Mouse (Mus musculus): ENCODE results near the gene Defb48. TPM values are rescaled to one million over a fixed set of nuclear protein-coding genes. Genes with fewer than 3 reads are reported as not detected.

Defb48 gene
- total RNA-seq, 1 experiment = not detected

GRCm38 (mm10) chr14:62939435-62939834 is 44.9 kb downstream of the Defb48 start:
- H3K36me3 ChIP-seq (ENCODE audit: control insufficient read depth, insufficient read depth, low read length, poor library complexity, severe bottlenecking) = peaks cover 3% of the 10 kb centered on the region; the same call in 1 of the 2 replicates
- no peak overlapping the region for H3K9ac ChIP-seq (ENCODE audit: insufficient read depth, low read depth, low read length, poor library complexity, severe bottlenecking)
- no peaks in the 10 kb centered on the region for H3K9me3 ChIP-seq (ENCODE audit: control insufficient read depth, insufficient read depth, low read depth, low read length)
- no peak for TF ChIP-seq MAFK (IDR thresholded peaks at IDR 0.05; ENCODE audit: insufficient read depth, low read depth, low read length)
- TF ChIP-seq ZC3H11A (IDR thresholded peaks at IDR 0.05; ENCODE audit: borderline replicate concordance, low read depth, low read length) = no peak
- TF ChIP-seq HCFC1 (IDR thresholded peaks at IDR 0.05; ENCODE audit: borderline replicate concordance, insufficient read depth, low read length) = no peak
- TF ChIP-seq CHD2 (IDR thresholded peaks at IDR 0.05; ENCODE audit: low read depth, low read length) = no peak
- 0 out of 2 replicates have a peak, but pooled peaks have one; percentile 14 for TF ChIP-seq ZNF384 (IDR thresholded peaks at IDR 0.05; ENCODE audit: low read depth, low read length)
- no peak for DNase-seq (ENCODE audit: low read depth, low spot score)
- in situ Hi-C loops (cut with MboI; ENCODE audit: low sequenced_read_pairs in 2 of 2, unreplicated experiment in 2 of 2) = loop anchor here in 1 of 2 experiments (25.0 kb wide), 1 partner anchor 452 kb away; no protein-coding TSS in a partner anchor
- H3K4me1 ChIP-seq (ENCODE audit: control insufficient read depth in 2 of 2, insufficient read depth in 2 of 2, low read length in 2 of 2, poor library complexity in 1 of 2) = peaks cover 2 to 6% of the 10 kb centered on the region in 2 experiments; a peak in 1 of 4 replicates
- H3K4me3 ChIP-seq (ENCODE audit: insufficient read depth in 1 of 2, low read depth in 1 of 2, low read length in 2 of 2, poor library complexity in 1 of 2, severe bottlenecking in 1 of 2) = no peak overlapping the region
- H3K27ac ChIP-seq (ENCODE audit: insufficient read depth, low read depth, low read length, poor library complexity, severe bottlenecking) = no peak overlapping the region

GRCm38 (mm10) chr14:62937675-62938074 is 46.6 kb downstream of the Defb48 start:
- DNase-seq (ENCODE audit: low read depth, low spot score) = no peak
- Histone ChIP-seq H3K9ac (ENCODE audit: insufficient read depth, low read depth, low read length, poor library complexity, severe bottlenecking) (no peak overlapping the region), H3K27ac (ENCODE audit: insufficient read depth, low read depth, low read length, poor library complexity, severe bottlenecking) (no peak overlapping the region), H3K9me3 (ENCODE audit: control insufficient read depth, insufficient read depth, low read depth, low read length) (no peaks in the 10 kb centered on the region), H3K4me3 (ENCODE audit: insufficient read depth in 1 of 2, low read depth in 1 of 2, low read length in 2 of 2, poor library complexity in 1 of 2, severe bottlenecking in 1 of 2) (no peak overlapping the region), H3K36me3 (ENCODE audit: control insufficient read depth, insufficient read depth, low read length, poor library complexity, severe bottlenecking) (peaks cover 2% of the 10 kb centered on the region), H3K4me1 (ENCODE audit: control insufficient read depth in 2 of 2, insufficient read depth in 2 of 2, low read length in 2 of 2, poor library complexity in 1 of 2) (peaks cover 2 to 6% of the 10 kb centered on the region in 2 experiments; a peak in 1 of 4 replicates)
- no peak for TF ChIP-seq ZNF384 (IDR thresholded peaks at IDR 0.05; ENCODE audit: low read depth, low read length)
- TF ChIP-seq MAFK (IDR thresholded peaks at IDR 0.05; ENCODE audit: insufficient read depth, low read depth, low read length) = no peak
- no peak for TF ChIP-seq HCFC1 (IDR thresholded peaks at IDR 0.05; ENCODE audit: borderline replicate concordance, insufficient read depth, low read length)
- TF ChIP-seq ZC3H11A (IDR thresholded peaks at IDR 0.05; ENCODE audit: borderline replicate concordance, low read depth, low read length) = no peak
- no peak for TF ChIP-seq CHD2 (IDR thresholded peaks at IDR 0.05; ENCODE audit: low read depth, low read length)
- in situ Hi-C loops (cut with MboI; ENCODE audit: low sequenced_read_pairs in 2 of 2, unreplicated experiment in 2 of 2) = loop anchor here in 1 of 2 experiments (25.0 kb wide), 1 partner anchor 450 kb away; no protein-coding TSS in a partner anchor

DNA sequence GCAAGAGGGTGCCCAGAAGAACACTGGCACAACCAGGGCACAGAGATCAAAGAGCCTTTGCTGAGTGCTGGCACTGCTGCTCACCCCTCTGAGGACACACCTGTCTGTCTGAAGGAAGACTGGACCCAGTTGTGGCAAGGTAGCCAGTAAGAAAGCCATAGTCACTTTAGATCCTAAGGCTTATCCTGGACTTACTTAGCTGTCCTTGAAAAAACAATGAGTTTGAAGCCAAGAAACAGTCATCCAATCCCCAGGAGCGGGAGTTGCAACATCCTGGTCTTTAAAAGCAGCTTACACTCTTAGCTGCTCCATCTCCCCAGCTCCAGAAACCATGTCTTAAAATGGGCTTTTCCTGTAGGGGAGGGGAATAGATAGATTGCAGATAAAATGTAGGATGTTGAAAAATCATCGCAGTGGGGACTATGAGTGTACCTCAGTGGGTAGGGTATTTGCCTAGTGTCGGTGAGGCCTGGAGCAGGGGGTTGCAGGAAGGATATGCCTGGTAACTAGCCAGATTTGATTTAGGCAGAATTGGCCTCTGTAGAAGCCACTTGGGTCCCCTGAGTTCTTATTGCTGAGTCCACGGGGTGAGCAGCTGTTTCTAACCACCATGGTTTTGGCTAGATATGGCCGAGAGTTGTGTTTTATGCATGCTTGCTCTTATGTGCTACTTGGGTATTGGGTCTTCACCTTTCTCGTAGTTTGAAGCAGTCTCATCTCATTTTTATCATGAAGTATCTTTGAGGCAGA is 47.5 kb downstream of the Defb48 start:
- Histone ChIP-seq H3K36me3 (ENCODE audit: control insufficient read depth, insufficient read depth, low read length, poor library complexity, severe bottlenecking) (peaks cover 2% of the 10 kb centered on the region), H3K27ac (ENCODE audit: insufficient read depth, low read depth, low read length, poor library complexity, severe bottlenecking) (no peak overlapping the region), H3K4me1 (ENCODE audit: control insufficient read depth in 2 of 2, insufficient read depth in 2 of 2, low read length in 2 of 2, poor library complexity in 1 of 2) (peaks cover 2 to 6% of the 10 kb centered on the region in 2 experiments; a peak in 1 of 4 replicates), H3K9me3 (ENCODE audit: control insufficient read depth, insufficient read depth, low read depth, low read length) (no peaks in the 10 kb centered on the region), H3K4me3 (ENCODE audit: insufficient read depth in 1 of 2, low read depth in 1 of 2, low read length in 2 of 2, poor library complexity in 1 of 2, severe bottlenecking in 1 of 2) (no peak overlapping the region), H3K9ac (ENCODE audit: insufficient read depth, low read depth, low read length, poor library complexity, severe bottlenecking) (no peak overlapping the region)
- DNase-seq (ENCODE audit: low read depth, low spot score) = no peak
- TF ChIP-seq HCFC1 (IDR thresholded peaks at IDR 0.05; ENCODE audit: borderline replicate concordance, insufficient read depth, low read length) (no peak), ZNF384 (IDR thresholded peaks at IDR 0.05; ENCODE audit: low read depth, low read length) (no peak), MAFK (IDR thresholded peaks at IDR 0.05; ENCODE audit: insufficient read depth, low read depth, low read length) (no peak), CHD2 (IDR thresholded peaks at IDR 0.05; ENCODE audit: low read depth, low read length) (no peak), ZC3H11A (IDR thresholded peaks at IDR 0.05; ENCODE audit: borderline replicate concordance, low read depth, low read length) (no peak)
- in situ Hi-C loops (cut with MboI; ENCODE audit: low sequenced_read_pairs in 2 of 2, unreplicated experiment in 2 of 2) = loop anchor here in 1 of 2 experiments (25.0 kb wide), 1 partner anchor 450 kb away; no protein-coding TSS in a partner anchor

GRCm38 (mm10) chr14:62935361-62935760 is 48.9 kb downstream of the Defb48 start:
- no peak overlapping the region for H3K4me3 ChIP-seq (ENCODE audit: insufficient read depth in 1 of 2, low read depth in 1 of 2, low read length in 2 of 2, poor library complexity in 1 of 2, severe bottlenecking in 1 of 2)
- peaks cover 2 to 6% of the 10 kb centered on the region in 2 experiments; a peak in 1 of 4 replicates for H3K4me1 ChIP-seq (ENCODE audit: control insufficient read depth in 2 of 2, insufficient read depth in 2 of 2, low read length in 2 of 2, poor library complexity in 1 of 2)
- no peak overlapping the region for H3K9ac ChIP-seq (ENCODE audit: insufficient read depth, low read depth, low read length, poor library complexity, severe bottlenecking)
- no peak for DNase-seq (ENCODE audit: low read depth, low spot score)
- in situ Hi-C loops (cut with MboI; ENCODE audit: low sequenced_read_pairs in 2 of 2, unreplicated experiment in 2 of 2) = loop anchor here in 1 of 2 experiments (25.0 kb wide), 1 partner anchor 448 kb away; no protein-coding TSS in a partner anchor
- TF ChIP-seq HCFC1 (IDR thresholded peaks at IDR 0.05; ENCODE audit: borderline replicate concordance, insufficient read depth, low read length) (no peak), ZNF384 (IDR thresholded peaks at IDR 0.05; ENCODE audit: low read depth, low read length) (no peak), ZC3H11A (IDR thresholded peaks at IDR 0.05; ENCODE audit: borderline replicate concordance, low read depth, low read length) (no peak), MAFK (IDR thresholded peaks at IDR 0.05; ENCODE audit: insufficient read depth, low read depth, low read length) (no peak), CHD2 (IDR thresholded peaks at IDR 0.05; ENCODE audit: low read depth, low read length) (no peak)
- peaks cover 2% of the 10 kb centered on the region for H3K36me3 ChIP-seq (ENCODE audit: control insufficient read depth, insufficient read depth, low read length, poor library complexity, severe bottlenecking)
- H3K27ac ChIP-seq (ENCODE audit: insufficient read depth, low read depth, low read length, poor library complexity, severe bottlenecking) = no peak overlapping the region; the same call in 1 of the 2 replicates
- H3K9me3 ChIP-seq (ENCODE audit: control insufficient read depth, insufficient read depth, low read depth, low read length) = no peaks in the 10 kb centered on the region

All from ES-E14 (cell line).